Mouse (Mus musculus) small intestine, adult 2 months (tissue): ENCODE data around the gene Mfrp.

ENCODE experiments used
- CTCF ChIP-seq: fragments of 200-500 bp; IDR thresholded peaks from 2 replicates; pipeline ENCODE4 v1.5.1; 2012; ENCODE audit warnings: low read depth, mild to moderate bottlenecking, control low read depth, inconsistent platforms, low read length, moderate library complexity, mixed read lengths; ENCODE audit not compliant: insufficient replicate concordance, insufficient read length; ENCODE audit errors: extremely low read depth
- POLR2A ChIP-seq: fragments of 200-500 bp; IDR thresholded peaks from 2 replicates; pipeline ENCODE4 v1.6.1; 2012; ENCODE audit warnings: low read depth, mild to moderate bottlenecking, control low read depth, inconsistent platforms, low read length, moderate library complexity

DNA sequence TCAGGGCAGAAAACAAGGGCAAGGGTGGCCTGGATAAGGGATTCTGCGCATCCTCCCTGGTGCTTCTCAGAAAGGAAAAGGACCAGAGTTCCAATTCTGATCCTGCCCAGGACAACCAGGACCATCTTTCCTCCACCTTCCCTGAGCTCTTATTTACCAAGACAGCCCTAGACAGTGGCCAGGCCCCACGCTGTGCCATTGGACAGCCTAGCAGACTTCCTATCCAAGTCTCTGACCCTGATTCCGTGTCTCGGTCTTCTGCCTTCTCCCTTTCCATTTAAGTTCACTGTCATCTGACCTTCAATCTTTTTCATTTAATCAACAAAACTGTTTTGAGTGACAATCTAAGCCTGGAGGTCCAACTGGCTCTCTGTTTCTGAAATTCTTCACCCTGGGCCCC is 5.1 kb downstream of the Mfrp start:
- TF ChIP-seq CTCF (no peak), POLR2A (no peak)
